Mouse (Mus musculus) liver, adult 2 months (tissue): ENCODE data around the gene Hpn. TPM values are rescaled to one million over a fixed set of nuclear protein-coding genes. Genes with fewer than 3 reads are reported as not detected.

Source experiments
- DNase-seq: peaks from one replicate; pipeline ENCODE4 v3.0.0-alpha.2; 2011; ENCODE audit warnings: low read depth, low spot score; ENCODE audit errors: extremely low read depth
- H3K27ac ChIP-seq: fragments of 200-500 bp; replicated peaks from 2 replicates; pipeline ENCODE4 v1.5.1; 2012; ENCODE audit warnings: low read depth, mild to moderate bottlenecking, control low read depth, inconsistent platforms, low read length; ENCODE audit not compliant: insufficient read depth
- H3K27me3 ChIP-seq: fragments of 200-500 bp; 2 replicates; pipeline ENCODE4 v1.6.1; 2012; ENCODE audit warnings: mild to moderate bottlenecking, moderate library complexity, low read length, inconsistent platforms; ENCODE audit not compliant: control insufficient read depth, insufficient read depth
- H3K36me3 ChIP-seq: fragments of 200-500 bp; 2 replicates; pipeline ENCODE4 v1.6.1; 2012; ENCODE audit warnings: low read length, inconsistent platforms; ENCODE audit not compliant: control insufficient read depth, insufficient read depth
- H3K4me1 ChIP-seq: fragments of 200-500 bp; 2 replicates; pipeline ENCODE4 v1.6.1; 2011; ENCODE audit warnings: low read length; ENCODE audit not compliant: control insufficient read depth, insufficient read depth
- H3K4me3 ChIP-seq: fragments of 200-500 bp; 2 replicates; pipeline ENCODE4 v1.5.1; 2011; ENCODE audit warnings: low read depth, mild to moderate bottlenecking, control low read depth, low read length, moderate library complexity; ENCODE audit not compliant: insufficient read depth
- H3K79me2 ChIP-seq: fragments of 200-500 bp; 2 replicates; pipeline ENCODE4 v1.6.1; 2012; ENCODE audit warnings: inconsistent platforms, mild to moderate bottlenecking, low read length, moderate library complexity; ENCODE audit not compliant: control insufficient read depth, insufficient read depth
- H3K9ac ChIP-seq: fragments of 200-500 bp; 2 replicates; pipeline ENCODE4 v1.6.1; 2012; ENCODE audit warnings: low read depth, mild to moderate bottlenecking, control low read depth, inconsistent platforms, low read length
- CTCF ChIP-seq: fragments of 200-500 bp; IDR thresholded peaks from 2 replicates; pipeline ENCODE4 v1.5.1; 2011; ENCODE audit warnings: low read depth, low read length, control low read depth
- POLR2A ChIP-seq: fragments of 200-500 bp; IDR thresholded peaks from 2 replicates; pipeline ENCODE4 v1.6.1; 2011; ENCODE audit warnings: low read length, control low read depth; ENCODE audit not compliant: insufficient read depth; ENCODE audit errors: extremely low read depth
- WGBS: fragments of 180-500 bp; shearing (Covaris S2); methylation state at CpG from one replicate; pipeline ENCODE4 v1.1.7; 2018; 5-methylcytosine and 5-hydroxymethylcytosine counted together
- polyA plus RNA-seq: library from polyadenylated mRNA; depleted of rRNA; stranded (reverse); fragments of >200 nt; gene quantifications from 2 replicates; pipeline ENCODE4 v1.2.3, GENCODE M21; 2012
- total RNA-seq: library from RNA; depleted of rRNA; stranded (reverse); fragments of >200 nt; gene quantifications from 2 replicates; pipeline ENCODE4 v1.2.3, GENCODE M21; 2014

Gene Hpn
- total and polyA plus RNA-seq, 2 experiments, result 282 to 883 TPM

GRCm38 (mm10) chr7:31055354-31055824 lies 59.7 kb downstream of the Hpn start:
- DNase-seq, result peak; percentile 95
- Histone ChIP-seq H3K27me3 (no peaks in the 10 kb centered on the region), H3K4me1 (peaks cover 32% of the 10 kb centered on the region), H3K36me3 (peaks cover 3% of the 10 kb centered on the region), H3K27ac (peak overlapping the region; percentile 98), H3K9ac (peak overlapping the region; percentile 92), H3K4me3 (peak overlapping the region; percentile 83), H3K79me2 (0 out of 2 replicates have a peak, but pooled peaks cover 2% of the 10 kb centered on the region)
- WGBS, result 24% methylated on average over 10 of the region's 10 CpGs
- TF ChIP-seq CTCF (no peak), POLR2A (no peak)

DNA sequence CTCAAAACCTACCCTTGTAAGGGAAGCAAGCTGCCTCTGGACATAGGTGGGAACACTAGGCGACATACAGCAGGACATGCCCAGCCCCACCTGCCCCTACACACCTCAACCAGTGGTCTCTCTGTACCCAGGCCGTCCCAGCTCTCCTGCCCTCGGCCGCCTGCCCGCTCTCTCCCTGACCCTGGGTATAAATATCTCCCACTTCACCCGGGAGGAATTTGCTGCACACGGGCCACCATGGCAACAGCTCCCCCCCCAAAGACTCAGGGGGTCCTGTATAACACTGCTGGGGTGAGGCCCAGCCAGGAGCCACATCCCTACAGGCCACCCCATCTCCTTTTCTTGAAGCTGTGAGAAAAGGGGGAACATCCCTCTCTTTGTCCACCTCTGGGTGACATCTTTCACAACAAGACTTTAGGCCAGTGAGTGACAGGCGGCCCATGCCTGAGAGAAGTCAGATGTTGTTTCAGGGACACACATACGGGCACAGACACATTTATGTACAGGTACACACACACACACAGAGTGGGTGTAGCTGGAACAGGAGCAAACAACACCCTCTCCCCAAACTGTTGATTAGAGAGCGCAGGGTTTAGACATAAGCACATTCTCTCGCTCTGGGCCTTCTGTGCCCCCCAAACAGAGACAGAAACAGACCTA lies 60.3 kb downstream of the Hpn start:
- Histone ChIP-seq H3K27ac (peak overlapping the region; percentile 98), H3K9ac (peak overlapping the region; percentile 92), H3K4me3 (peak overlapping the region; percentile 83), H3K79me2 (0 out of 2 replicates have a peak, but pooled peaks cover 2% of the 10 kb centered on the region), H3K36me3 (peaks cover 3% of the 10 kb centered on the region), H3K27me3 (no peaks in the 10 kb centered on the region), H3K4me1 (peaks cover 32% of the 10 kb centered on the region)
- peak; percentile 69 for DNase-seq
- TF ChIP-seq POLR2A (no peak), CTCF (no peak)
- WGBS, result 17% methylated on average over 11 of the region's 11 CpGs

DNA sequence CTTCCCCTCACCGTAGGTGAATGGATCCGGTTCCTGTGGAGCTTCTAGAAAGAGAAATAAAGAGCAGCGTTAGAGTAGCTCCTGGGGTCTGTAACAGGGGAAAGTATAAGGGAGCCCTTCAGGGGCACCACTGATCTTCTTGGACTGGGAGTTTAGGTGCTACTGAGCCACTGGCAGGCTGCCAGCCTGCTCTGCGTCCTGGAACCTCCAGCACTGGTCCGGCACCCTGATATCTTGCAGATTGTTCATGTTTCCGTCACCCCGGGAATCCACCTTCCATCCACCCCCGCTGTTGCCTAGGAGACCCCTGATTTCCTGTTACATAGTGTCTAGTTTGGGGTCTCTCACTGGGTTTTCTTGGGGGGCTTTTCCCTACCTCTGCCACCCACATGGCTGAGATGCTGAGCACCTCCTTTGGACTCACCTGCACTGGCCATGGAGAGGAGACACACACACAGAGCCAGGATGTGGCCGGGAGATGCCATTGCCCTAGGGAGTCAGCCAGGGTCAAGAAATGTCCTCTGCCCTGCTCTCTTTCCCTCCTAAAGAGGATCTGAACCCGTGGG lies 61.1 kb downstream of the Hpn start:
- peak overlapping the region; percentile 92 for H3K9ac ChIP-seq
- peak overlapping the region; percentile 98 for H3K27ac ChIP-seq
- WGBS, result 24% methylated on average over 10 of the region's 10 CpGs
- peaks cover 3% of the 10 kb centered on the region for H3K36me3 ChIP-seq
- DNase-seq, result peak; percentile 79
- peak overlapping the region; percentile 83 for H3K4me3 ChIP-seq
- 0 out of 2 replicates have a peak, but pooled peaks cover 2% of the 10 kb centered on the region for H3K79me2 ChIP-seq
- TF ChIP-seq POLR2A (0 out of 2 replicates have a peak, but pooled peaks have one; percentile 6), CTCF (no peak)
- H3K4me1 ChIP-seq, result peaks cover 32% of the 10 kb centered on the region
- H3K27me3 ChIP-seq, result no peaks in the 10 kb centered on the region

GRCm38 (mm10) chr7:31052636-31053434 lies 62.3 kb downstream of the Hpn start:
- 0 out of 2 replicates have a peak, but pooled peaks have one; percentile 20 for TF ChIP-seq POLR2A
- TF ChIP-seq CTCF, result no peak
- H3K9ac ChIP-seq, result no peak overlapping the region
- peaks cover 24% of the 10 kb centered on the region for H3K4me1 ChIP-seq
- no peak for DNase-seq
- H3K27ac ChIP-seq, result no peak overlapping the region
- WGBS, result 62% methylated on average over 34 of the region's 34 CpGs
- peaks cover 3% of the 10 kb centered on the region for H3K36me3 ChIP-seq
- peak overlapping the region; percentile 25 for H3K4me3 ChIP-seq
- H3K27me3 ChIP-seq, result no peaks in the 10 kb centered on the region
- 0 out of 2 replicates have a peak, but pooled peaks cover 2% of the 10 kb centered on the region for H3K79me2 ChIP-seq

- 0 out of 2 replicates have a peak, but pooled peaks cover 2% of the 10 kb centered on the region for H3K79me2 ChIP-seq
- H3K4me3 ChIP-seq, result no peak overlapping the region
- no peaks in the 10 kb centered on the region for H3K27me3 ChIP-seq
- WGBS, result 72% methylated on average over 22 of the region's 22 CpGs
- no peak for TF ChIP-seq CTCF
- TF ChIP-seq POLR2A, result no peak
- peaks cover 3% of the 10 kb centered on the region for H3K36me3 ChIP-seq
- no peak overlapping the region for H3K27ac ChIP-seq
- no peak overlapping the region for H3K9ac ChIP-seq
- peaks cover 19% of the 10 kb centered on the region for H3K4me1 ChIP-seq
- no peak for DNase-seq
These were observed 62.8 kb downstream of the Hpn start for GRCm38 (mm10) chr7:31052251-31052635.
